Mouse (Mus musculus) ES-E14 (cell line): Measurements from ENCODE around the gene Fam168b. TPM values are rescaled to one million over a fixed set of nuclear protein-coding genes. Genes with fewer than 3 reads are reported as not detected.
A peak's percentile ranks its signal among the peaks of the same experiment; 100 is the strongest.

Source experiments
- DNase-seq: peaks from one replicate; pipeline ENCODE4 v3.0.0-alpha.2; 2013; ENCODE audit warnings: low read depth, low spot score
- H3K27ac ChIP-seq: 2 replicates; pipeline ENCODE4 v1.5.1; 2012; ENCODE audit warnings: low read depth, mild to moderate bottlenecking, low read length, moderate library complexity, mixed read lengths; ENCODE audit not compliant: poor library complexity, insufficient read depth, severe bottlenecking
- H3K36me3 ChIP-seq: 2 replicates; pipeline ENCODE4 v1.6.1; 2012; ENCODE audit warnings: mild to moderate bottlenecking, low read length, moderate library complexity, mixed read lengths; ENCODE audit not compliant: control insufficient read depth, poor library complexity, insufficient read depth, severe bottlenecking
- H3K4me1 ChIP-seq, 2 experiments: fragments of 150-350 bp in 1 of 2; sonication (generic) in 1 of 2; 2 replicates each; pipeline ENCODE4 v1.6.1; 2012; ENCODE audit warnings: low read length in 2 of 2, mild to moderate bottlenecking in 1 of 2, mixed read lengths in 1 of 2; ENCODE audit not compliant: control insufficient read depth in 2 of 2, insufficient read depth in 2 of 2, poor library complexity in 1 of 2
- H3K4me3 ChIP-seq, 2 experiments: fragments of 150-350 bp in 1 of 2; sonication (generic) in 1 of 2; 2 replicates each; pipeline ENCODE4 v1.5.1; 2012; ENCODE audit warnings: low read length in 2 of 2, low read depth in 1 of 2, mild to moderate bottlenecking in 1 of 2, mixed read lengths in 1 of 2; ENCODE audit not compliant: insufficient read depth in 1 of 2, poor library complexity in 1 of 2, severe bottlenecking in 1 of 2
- H3K9ac ChIP-seq: 2 replicates; pipeline ENCODE4 v1.6.1; 2012; ENCODE audit warnings: low read depth, mild to moderate bottlenecking, low read length, mixed read lengths; ENCODE audit not compliant: poor library complexity, insufficient read depth, severe bottlenecking
- H3K9me3 ChIP-seq: fragments of 150-350 bp; sonication (generic); 2 replicates; pipeline ENCODE4 v1.6.1; 2012; ENCODE audit warnings: low read depth, mild to moderate bottlenecking, low read length; ENCODE audit not compliant: control insufficient read depth, insufficient read depth
- CHD2 ChIP-seq: IDR thresholded peaks from 2 replicates; pipeline ENCODE4 v1.6.1; 2014; ENCODE audit warnings: mild to moderate bottlenecking, low read depth, low read length, inconsistent platforms
- HCFC1 ChIP-seq: IDR thresholded peaks from 2 replicates; pipeline ENCODE4 v1.6.1; 2012; ENCODE audit warnings: low read length, inconsistent platforms, borderline replicate concordance; ENCODE audit not compliant: insufficient read depth
- MAFK ChIP-seq: IDR thresholded peaks from 2 replicates; pipeline ENCODE4 v1.6.1; 2014; ENCODE audit warnings: mild to moderate bottlenecking, low read depth, low read length, inconsistent platforms; ENCODE audit not compliant: insufficient read depth
- ZC3H11A ChIP-seq: IDR thresholded peaks from 2 replicates; pipeline ENCODE4 v1.6.1; 2012; ENCODE audit warnings: low read depth, mild to moderate bottlenecking, inconsistent platforms, low read length, borderline replicate concordance
- ZNF384 ChIP-seq: IDR thresholded peaks from 2 replicates; pipeline ENCODE4 v1.6.1; 2012; ENCODE audit warnings: low read depth, low read length, inconsistent platforms
- in situ Hi-C, 2 experiments: fragments of 600-800 bp; cut with MboI; formaldehyde crosslinking; loops; one replicate each; pipeline ENCODE4 v1.15.1; 2025; ENCODE audit warnings: low sequenced_read_pairs in 2 of 2, inconsistent platforms in 1 of 2; ENCODE audit not compliant: unreplicated experiment in 2 of 2
- total RNA-seq: library from RNA; depleted of rRNA; stranded (reverse); fragments of 300-350 nt; gene quantifications from 2 replicates; pipeline ENCODE4 v1.2.3, GENCODE M21; 2012

Fam168b gene
- total RNA-seq, 1 experiment = 36.1 TPM

- in situ Hi-C loops = no loop called here
- peaks cover 4% of the 10 kb centered on the region; the same call in 1 of the 2 replicates for H3K36me3 ChIP-seq
- H3K4me3 ChIP-seq = no peak overlapping the region
- no peak overlapping the region for H3K27ac ChIP-seq
- no peak for TF ChIP-seq ZC3H11A
- no peak for TF ChIP-seq HCFC1
- TF ChIP-seq CHD2 = no peak
- no peak for TF ChIP-seq MAFK
- H3K4me1 ChIP-seq = 0 out of 4 replicates have a peak, but pooled peaks cover 0 to 2% of the 10 kb centered on the region in 2 experiments
- no peak for DNase-seq
- no peak overlapping the region for H3K9ac ChIP-seq
- H3K9me3 ChIP-seq = no peaks in the 10 kb centered on the region
Measured at GRCm38 (mm10) chr1:34867574-34867955, 24.7 kb upstream of the Fam168b start.

GRCm38 (mm10) chr1:34866815-34867573 is 24.1 kb upstream of the Fam168b start:
- Histone ChIP-seq H3K9me3 (no peaks in the 10 kb centered on the region), H3K4me1 (0 out of 4 replicates have a peak, but pooled peaks cover 0 to 2% of the 10 kb centered on the region in 2 experiments), H3K9ac (no peak overlapping the region), H3K36me3 (peaks cover 4% of the 10 kb centered on the region; the same call in 1 of the 2 replicates), H3K27ac (no peak overlapping the region), H3K4me3 (no peak overlapping the region)
- in situ Hi-C loops = no loop called here
- peak; percentile 91 for DNase-seq
- TF ChIP-seq ZC3H11A (peak; percentile 58; the same call in 1 of the 2 replicates), ZNF384 (no peak), CHD2 (no peak), MAFK (no peak), HCFC1 (no peak)

- Histone ChIP-seq H3K36me3 (peaks cover 4% of the 10 kb centered on the region; the same call in 1 of the 2 replicates), H3K4me1 (0 out of 4 replicates have a peak, but pooled peaks cover 0 to 2% of the 10 kb centered on the region in 2 experiments)
- no peak for TF ChIP-seq MAFK
Measured at GRCm38 (mm10) chr1:34865866-34866265, 23.0 kb upstream of the Fam168b start.

GRCm38 (mm10) chr1:34864243-34864642 is 21.4 kb upstream of the Fam168b start:
- H3K27ac ChIP-seq = no peak overlapping the region
- H3K9ac ChIP-seq = no peak overlapping the region
- H3K9me3 ChIP-seq = no peaks in the 10 kb centered on the region
- H3K36me3 ChIP-seq = peaks cover 3% of the 10 kb centered on the region; the same call in 1 of the 2 replicates
- no peak overlapping the region for H3K4me3 ChIP-seq
- no peak for TF ChIP-seq ZNF384
- no peak for TF ChIP-seq MAFK
- TF ChIP-seq ZC3H11A = no peak
- no peak for TF ChIP-seq CHD2
- no peak for TF ChIP-seq HCFC1
- H3K4me1 ChIP-seq = peaks cover 0 to 4% of the 10 kb centered on the region in 2 experiments; a peak in 1 of 4 replicates
- in situ Hi-C loops = no loop called here
- no peak for DNase-seq

More at GRCm38 (mm10) chr1:34865866-34866265, 23.0 kb upstream of the Fam168b start:
- H3K9me3 ChIP-seq = no peaks in the 10 kb centered on the region
- H3K27ac ChIP-seq = no peak overlapping the region
- no peak for DNase-seq
- no peak overlapping the region for H3K4me3 ChIP-seq
- no peak overlapping the region for H3K9ac ChIP-seq
- in situ Hi-C loops = no loop called here

GRCm38 (mm10) chr1:34863323-34863722 is 20.5 kb upstream of the Fam168b start:
- in situ Hi-C loops = no loop called here
- Histone ChIP-seq H3K4me3 (no peak overlapping the region), H3K36me3 (peaks cover 3% of the 10 kb centered on the region; the same call in 1 of the 2 replicates), H3K27ac (no peak overlapping the region), H3K9ac (no peak overlapping the region), H3K9me3 (no peaks in the 10 kb centered on the region), H3K4me1 (peaks cover 2 to 6% of the 10 kb centered on the region in 2 experiments; a peak in 1 of 4 replicates)
- TF ChIP-seq ZC3H11A (no peak), CHD2 (no peak), ZNF384 (no peak), MAFK (no peak), HCFC1 (no peak)
- DNase-seq = no peak
